Mouse (Mus musculus): ENCODE measurements around the gene Dip2b.
A peak's percentile ranks its signal among the peaks of the same experiment; 100 is the strongest.

The Dip2b gene

GRCm38 (mm10) chr15:100038470-100038971, at the start of gene Dip2b:
TSS of gene Dip2b (plus strand) at chr15:100038664.
- peak; percentile 83 for DNase-seq (ENCODE audit: low spot score)

- DNase-seq (ENCODE audit: low spot score): no peak
Measured at GRCm38 (mm10) chr15:99993100-99993499, 45.4 kb upstream of the Dip2b start.

- DNase-seq (ENCODE audit: low spot score): no peak
Measured at GRCm38 (mm10) chr15:99997114-99997804, 41.2 kb upstream of the Dip2b start.

- DNase-seq (ENCODE audit: low spot score): no peak
Measured at GRCm38 (mm10) chr15:99999390-99999789, 39.1 kb upstream of the Dip2b start.

- DNase-seq (ENCODE audit: low spot score): no peak
Measured at GRCm38 (mm10) chr15:100004677-100005273, 33.7 kb upstream of the Dip2b start.

- DNase-seq (ENCODE audit: low spot score): no peak
Measured at GRCm38 (mm10) chr15:100006180-100006579, 32.3 kb upstream of the Dip2b start.

GRCm38 (mm10) chr15:100018280-100018899, 20.1 kb upstream of the Dip2b start:
- no peak for DNase-seq (ENCODE audit: low spot score)

GRCm38 (mm10) chr15:100021175-100021574, 17.3 kb upstream of the Dip2b start:
- no peak for DNase-seq (ENCODE audit: low spot score)

- DNase-seq (ENCODE audit: low spot score): no peak
Measured at GRCm38 (mm10) chr15:100022923-100023322, 15.5 kb upstream of the Dip2b start.

- no peak for DNase-seq (ENCODE audit: low spot score)
Measured at GRCm38 (mm10) chr15:100025076-100025834, 13.2 kb upstream of the Dip2b start.

GRCm38 (mm10) chr15:100028133-100028532, 10.3 kb upstream of the Dip2b start:
- DNase-seq (ENCODE audit: low spot score): no peak

- no peak for DNase-seq (ENCODE audit: low spot score)
Measured at GRCm38 (mm10) chr15:100029497-100029896, 9.0 kb upstream of the Dip2b start.

- no peak for DNase-seq (ENCODE audit: low spot score)
Measured at GRCm38 (mm10) chr15:100029900-100030299, 8.6 kb upstream of the Dip2b start.

- no peak for DNase-seq (ENCODE audit: low spot score)
Measured at GRCm38 (mm10) chr15:100032546-100032945, 5.9 kb upstream of the Dip2b start.

- DNase-seq (ENCODE audit: low spot score): no peak
Measured at GRCm38 (mm10) chr15:100039001-100039701, 687 bp downstream of the Dip2b start.

- no peak for DNase-seq (ENCODE audit: low spot score)
Measured at GRCm38 (mm10) chr15:100040541-100041266, 2.2 kb downstream of the Dip2b start.

GRCm38 (mm10) chr15:100041267-100042047, 3.0 kb downstream of the Dip2b start:
- no peak for DNase-seq (ENCODE audit: low spot score)

GRCm38 (mm10) chr15:100042048-100042400, 3.6 kb downstream of the Dip2b start:
- DNase-seq (ENCODE audit: low spot score): no peak

GRCm38 (mm10) chr15:100045576-100045975, 7.1 kb downstream of the Dip2b start:
- DNase-seq (ENCODE audit: low spot score): no peak

GRCm38 (mm10) chr15:100049496-100050087, 11.1 kb downstream of the Dip2b start:
- no peak for DNase-seq (ENCODE audit: low spot score)

Measured in ovary, adult 18-20 months (tissue).